Mouse (Mus musculus): ENCODE data around the gene Ugt2a1. TPM values are rescaled to one million over a fixed set of nuclear protein-coding genes. Genes with fewer than 3 reads are reported as not detected.
"Not testable (repeated sequence)": the region's sequence is repeated elsewhere in the genome, so short reads cannot be mapped to it uniquely, and the experiment has no call there.

Ugt2a1 gene
- polyA plus RNA-seq (2015; fragmentation: Nextera tagmentation; extraction: Ambion mirVana), result 11.2 and 21.0 TPM in 2 replicates

GRCm38 (mm10) chr5:87490771-87491170 lies at the start of gene Ugt2a1:
Gene Ugt2a1, minus strand, starts transcription at chr5:87490871.
- 82% methylated on average over 1 of the region's 1 CpGs for WGBS
- ATAC-seq (ENCODE audit: insufficient number of reproducible peaks, insufficient read depth, low FRiP score, low TSS enrichment, low read depth), result no peak

GRCm38 (mm10) chr5:87538111-87538510 lies 47.4 kb upstream of the Ugt2a1 start, which contains the start of gene Sult1b1:
Gene Sult1b1, minus strand, starts transcription at chr5:87538195.
- H3K27me3 ChIP-seq, result no peaks in the 10 kb centered on the region
- no peak for ATAC-seq (ENCODE audit: insufficient number of reproducible peaks, insufficient read depth, low FRiP score, low TSS enrichment, low read depth)
- no peak within 1 kb of the TSS for H3K9ac ChIP-seq
- H3K4me1 ChIP-seq, result no peaks in the 10 kb centered on the region
- 93% methylated on average over 2 of the region's 2 CpGs for WGBS
- H3K27ac ChIP-seq, result no peak within 1 kb of the TSS
- H3K9me3 ChIP-seq, result no peaks in the 10 kb centered on the region
- no peak within 1 kb of the TSS for H3K4me3 ChIP-seq
- no peak within 1 kb of the TSS for H3K4me2 ChIP-seq
- H3K36me3 ChIP-seq, result no peaks in the 10 kb centered on the region

More at GRCm38 (mm10) chr5:87490771-87491170, at the start of gene Ugt2a1:
- H3K9me3 ChIP-seq, result no peaks in the 10 kb centered on the region
- no peaks in the 10 kb centered on the region for H3K36me3 ChIP-seq
- no peaks in the 10 kb centered on the region for H3K27me3 ChIP-seq
- H3K4me2 ChIP-seq, result no peak within 1 kb of the TSS
- H3K4me3 ChIP-seq, result no peak within 1 kb of the TSS
- no peak within 1 kb of the TSS for H3K9ac ChIP-seq
- no peaks in the 10 kb centered on the region for H3K4me1 ChIP-seq
- H3K27ac ChIP-seq, result no peak within 1 kb of the TSS

GRCm38 (mm10) chr5:87535994-87536644 lies 45.4 kb upstream of the Ugt2a1 start:
- H3K4me1 ChIP-seq, result no peaks in the 10 kb centered on the region
- no peak overlapping the region for H3K4me2 ChIP-seq
- no peak for ATAC-seq (ENCODE audit: insufficient number of reproducible peaks, insufficient read depth, low FRiP score, low TSS enrichment, low read depth)
- no peaks in the 10 kb centered on the region for H3K36me3 ChIP-seq
- H3K27ac ChIP-seq, result no peak overlapping the region
- H3K9ac ChIP-seq, result no peak overlapping the region
- no peaks in the 10 kb centered on the region for H3K27me3 ChIP-seq
- no peak overlapping the region for H3K4me3 ChIP-seq
- WGBS, result 70% methylated on average over 4 of the region's 4 CpGs
- H3K9me3 ChIP-seq, result no peaks in the 10 kb centered on the region

GRCm38 (mm10) chr5:87532288-87532687 lies 41.6 kb upstream of the Ugt2a1 start:
- WGBS, result 79% methylated on average over 2 of the region's 2 CpGs
- no peaks in the 10 kb centered on the region for H3K27me3 ChIP-seq

GRCm38 (mm10) chr5:87523561-87523960 lies 32.9 kb upstream of the Ugt2a1 start:
- not testable (repeated sequence) for H3K4me3 ChIP-seq; H3K9me3 ChIP-seq; ATAC-seq (ENCODE audit: insufficient number of reproducible peaks, insufficient read depth, low FRiP score, low TSS enrichment, low read depth); H3K27ac ChIP-seq; H3K4me1 ChIP-seq; H3K4me2 ChIP-seq; H3K27me3 ChIP-seq; H3K9ac ChIP-seq; H3K36me3 ChIP-seq
- WGBS, result 87% methylated on average over 2 of the region's 2 CpGs

More at GRCm38 (mm10) chr5:87532288-87532687, 41.6 kb upstream of the Ugt2a1 start:
- H3K36me3 ChIP-seq, result no peaks in the 10 kb centered on the region
- no peaks in the 10 kb centered on the region for H3K4me1 ChIP-seq
- ATAC-seq (ENCODE audit: insufficient number of reproducible peaks, insufficient read depth, low FRiP score, low TSS enrichment, low read depth), result no peak
- H3K9ac ChIP-seq, result no peak overlapping the region
- no peaks in the 10 kb centered on the region for H3K9me3 ChIP-seq
- H3K4me2 ChIP-seq, result no peak overlapping the region
- no peak overlapping the region for H3K27ac ChIP-seq
- no peak overlapping the region for H3K4me3 ChIP-seq

GRCm38 (mm10) chr5:87505776-87506458 lies 15.2 kb upstream of the Ugt2a1 start:
- Histone ChIP-seq H3K9me3 (no peaks in the 10 kb centered on the region), H3K4me3 (no peak overlapping the region), H3K27me3 (no peaks in the 10 kb centered on the region), H3K9ac (no peak overlapping the region), H3K4me2 (no peak overlapping the region), H3K27ac (no peak overlapping the region), H3K4me1 (no peaks in the 10 kb centered on the region), H3K36me3 (no peaks in the 10 kb centered on the region)
- ATAC-seq (ENCODE audit: insufficient number of reproducible peaks, insufficient read depth, low FRiP score, low TSS enrichment, low read depth), result 0 out of 2 replicates have a peak, but pooled peaks have one; percentile 56
- 51% methylated on average over 4 of the region's 4 CpGs for WGBS

GRCm38 (mm10) chr5:87502687-87503086 lies 12.0 kb upstream of the Ugt2a1 start:
- H3K4me2 ChIP-seq, result no peak overlapping the region
- no peaks in the 10 kb centered on the region for H3K9me3 ChIP-seq
- ATAC-seq (ENCODE audit: insufficient number of reproducible peaks, insufficient read depth, low FRiP score, low TSS enrichment, low read depth), result peak; percentile 75
- H3K27me3 ChIP-seq, result no peaks in the 10 kb centered on the region
- H3K27ac ChIP-seq, result no peak overlapping the region
- 62% methylated on average over 1 of the region's 1 CpGs for WGBS
- no peaks in the 10 kb centered on the region for H3K36me3 ChIP-seq
- H3K4me3 ChIP-seq, result no peak overlapping the region
- no peak overlapping the region for H3K9ac ChIP-seq
- H3K4me1 ChIP-seq, result no peaks in the 10 kb centered on the region

- H3K9me3 ChIP-seq, result no peaks in the 10 kb centered on the region
- no peak overlapping the region for H3K4me3 ChIP-seq
- no peak overlapping the region for H3K9ac ChIP-seq
- H3K4me1 ChIP-seq, result no peaks in the 10 kb centered on the region
- no peak overlapping the region for H3K27ac ChIP-seq
- H3K4me2 ChIP-seq, result no peak overlapping the region
- H3K36me3 ChIP-seq, result no peaks in the 10 kb centered on the region
- no peaks in the 10 kb centered on the region for H3K27me3 ChIP-seq
- no peak for ATAC-seq (ENCODE audit: insufficient number of reproducible peaks, insufficient read depth, low FRiP score, low TSS enrichment, low read depth)
Measured at GRCm38 (mm10) chr5:87499341-87499740, 8.7 kb upstream of the Ugt2a1 start.

- H3K36me3 ChIP-seq, result no peaks in the 10 kb centered on the region
- no peak for ATAC-seq (ENCODE audit: insufficient number of reproducible peaks, insufficient read depth, low FRiP score, low TSS enrichment, low read depth)
Measured at GRCm38 (mm10) chr5:87498936-87499335, 8.3 kb upstream of the Ugt2a1 start.

GRCm38 (mm10) chr5:87486706-87487105 lies 4.0 kb downstream of the Ugt2a1 start, which contains the start of gene Gm43638:
Gene Gm43638, minus strand, starts transcription at chr5:87486806.
- H3K9me3 ChIP-seq; ATAC-seq (ENCODE audit: insufficient number of reproducible peaks, insufficient read depth, low FRiP score, low TSS enrichment, low read depth); H3K36me3 ChIP-seq; H3K27me3 ChIP-seq; H3K4me1 ChIP-seq; H3K4me2 ChIP-seq; H3K4me3 ChIP-seq; H3K9ac ChIP-seq; H3K27ac ChIP-seq: not testable (repeated sequence)
- 70% methylated on average over 1 of the region's 1 CpGs for WGBS

More at GRCm38 (mm10) chr5:87498936-87499335, 8.3 kb upstream of the Ugt2a1 start:
- no peaks in the 10 kb centered on the region for H3K9me3 ChIP-seq
- H3K9ac ChIP-seq, result no peak overlapping the region
- H3K27me3 ChIP-seq, result no peaks in the 10 kb centered on the region
- H3K4me1 ChIP-seq, result no peaks in the 10 kb centered on the region
- no peak overlapping the region for H3K4me3 ChIP-seq
- no peak overlapping the region for H3K27ac ChIP-seq
- no peak overlapping the region for H3K4me2 ChIP-seq

GRCm38 (mm10) chr5:87482160-87482559 lies 8.5 kb downstream of the Ugt2a1 start, which contains the start of gene Ugt2a2:
Gene Ugt2a2, minus strand, starts transcription at chr5:87482260.
- Histone ChIP-seq H3K9me3 (no peaks in the 10 kb centered on the region), H3K27me3 (no peaks in the 10 kb centered on the region), H3K36me3 (no peaks in the 10 kb centered on the region), H3K27ac (no peak within 1 kb of the TSS), H3K9ac (no peak within 1 kb of the TSS), H3K4me3 (no peak within 1 kb of the TSS), H3K4me1 (no peaks in the 10 kb centered on the region), H3K4me2 (no peak within 1 kb of the TSS)
- no peak for ATAC-seq (ENCODE audit: insufficient number of reproducible peaks, insufficient read depth, low FRiP score, low TSS enrichment, low read depth)
- WGBS, result 75% methylated on average over 5 of the region's 5 CpGs

- H3K9me3 ChIP-seq, result no peaks in the 10 kb centered on the region
- no peak for ATAC-seq (ENCODE audit: insufficient number of reproducible peaks, insufficient read depth, low FRiP score, low TSS enrichment, low read depth)
- H3K27me3 ChIP-seq, result no peaks in the 10 kb centered on the region
- H3K4me3 ChIP-seq, result no peak overlapping the region
- H3K27ac ChIP-seq, result no peak overlapping the region
- 40% methylated on average over 1 of the region's 1 CpGs for WGBS
- H3K36me3 ChIP-seq, result no peaks in the 10 kb centered on the region
- no peak overlapping the region for H3K4me2 ChIP-seq
- H3K4me1 ChIP-seq, result no peaks in the 10 kb centered on the region
- H3K9ac ChIP-seq, result no peak overlapping the region
Measured at GRCm38 (mm10) chr5:87458810-87459209, 31.9 kb downstream of the Ugt2a1 start.
